In the genomic region with DNA sequence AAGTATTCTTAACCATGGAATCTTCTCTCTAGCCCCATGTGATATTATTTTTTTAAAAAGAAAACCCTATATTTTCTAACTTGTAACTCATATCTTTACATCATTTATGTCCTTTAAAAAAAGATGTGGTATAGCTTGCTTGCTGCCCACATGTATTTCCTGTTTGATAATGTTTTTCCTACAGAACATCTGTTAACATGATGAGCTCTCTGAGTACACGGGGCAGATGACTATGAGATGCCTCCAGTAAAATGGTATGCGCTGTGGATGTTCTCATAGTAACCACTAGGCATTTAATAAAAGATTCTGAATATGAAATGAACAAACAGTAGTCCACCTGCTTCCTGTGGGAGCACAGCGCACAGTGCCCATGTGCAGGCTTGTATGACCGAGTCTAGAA, we compare ENCODE assay signal across 26 mouse cellular contexts.
"Had no signal": no experiment of that assay in that cellular context is flagged by ENCODE, and none has a peak within 500 bp of the region (broad histone marks: within the 10 kb centered on the region; RNA-seq: fewer than 3 reads in every experiment).

No protein-coding gene starts in this region.

- H3K4me3 ChIP-seq: heart, embryonic 10.5 days; heart, embryonic 12.5 days; hindbrain, embryonic 13.5 days; kidney, embryonic 15.5 days; limb, embryonic 10.5 days; limb, embryonic 12.5 days; liver, embryonic 13.5 days; liver, embryonic 15.5 days had no signal

- H3K27me3 ChIP-seq: hindbrain, embryonic 13.5 days; kidney, embryonic 15.5 days; limb, embryonic 12.5 days; liver, embryonic 13.5 days; liver, embryonic 15.5 days had no signal

- H3K27ac ChIP-seq: heart, embryonic 10.5 days; hindbrain, embryonic 13.5 days; kidney, embryonic 15.5 days; kidney, postnatal 0 days; limb, embryonic 10.5 days; limb, embryonic 12.5 days; liver, embryonic 13.5 days; liver, embryonic 15.5 days had no signal

- H3K36me3 ChIP-seq: heart, embryonic 10.5 days; heart, embryonic 12.5 days; hindbrain, embryonic 13.5 days; kidney, embryonic 15.5 days; limb, embryonic 10.5 days; limb, embryonic 12.5 days; liver, embryonic 13.5 days; liver, embryonic 15.5 days had no signal

- H3K4me2 ChIP-seq: heart, embryonic 12.5 days; hindbrain, embryonic 13.5 days; kidney, embryonic 15.5 days; limb, embryonic 12.5 days; liver, embryonic 11.5 days; liver, embryonic 13.5 days; liver, embryonic 15.5 days had no signal

- H3K4me1 ChIP-seq: heart, embryonic 12.5 days; hindbrain, embryonic 13.5 days; kidney, embryonic 15.5 days; limb, embryonic 10.5 days; limb, embryonic 12.5 days; liver, embryonic 13.5 days; liver, embryonic 15.5 days had no signal

- ATAC-seq: hindbrain, embryonic 16.5 days; intestine, embryonic 16.5 days; liver, postnatal 0 days had no signal

- DNase-seq: gastrocnemius, postnatal 14 days; gastrocnemius, postnatal 36 days; heart, adult 18-20 months; heart, postnatal 10 days; heart, postnatal 36 days; kidney, adult 11 months; kidney, adult 2 months; kidney, adult 9 months; kidney, postnatal 14 days; kidney, postnatal 36 days; layer of hippocampus, adult 9-11 months; layer of hippocampus, postnatal 36 days; liver; liver, embryonic 13.5 days; liver, postnatal 0 days had no signal

- H3K9ac ChIP-seq: heart, embryonic 12.5 days; hindbrain, embryonic 13.5 days; kidney, embryonic 15.5 days; limb, embryonic 12.5 days; liver, embryonic 13.5 days; liver, embryonic 15.5 days; liver, postnatal 0 days had no signal

- H3K9me3 ChIP-seq: heart, embryonic 10.5 days; hindbrain, embryonic 13.5 days; kidney, embryonic 15.5 days; limb, embryonic 10.5 days; limb, embryonic 12.5 days; liver, embryonic 13.5 days; liver, embryonic 15.5 days had no signal
